Mouse (Mus musculus): ENCODE results near the gene Gm3417.
"Not testable (repeated sequence)": the region's sequence is repeated elsewhere in the genome, so short reads cannot be mapped to it uniquely, and the experiment has no call there.

Gm3417 gene

GRCm38 (mm10) chr17:14978362-14979038, at the start of gene Gm3417, which contains the start of gene 9030025P20Rik:
Gene Gm3417 (minus strand): TSS chr17:14978790.
Gene 9030025P20Rik (plus strand): TSS chr17:14978468.
- not testable (repeated sequence) for DNase-seq (ENCODE audit: low read depth, low spot score)

GRCm38 (mm10) chr17:15025513-15025912, 46.9 kb upstream of the Gm3417 start:
- DNase-seq (ENCODE audit: low read depth, low spot score), result not testable (repeated sequence)

GRCm38 (mm10) chr17:15024502-15025193, 46.1 kb upstream of the Gm3417 start:
- not testable (repeated sequence) for DNase-seq (ENCODE audit: low read depth, low spot score)

GRCm38 (mm10) chr17:15023878-15024492, 45.4 kb upstream of the Gm3417 start:
- not testable (repeated sequence) for DNase-seq (ENCODE audit: low read depth, low spot score)

GRCm38 (mm10) chr17:15021503-15022220, 43.1 kb upstream of the Gm3417 start:
- not testable (repeated sequence) for DNase-seq (ENCODE audit: low read depth, low spot score)

GRCm38 (mm10) chr17:15009706-15010413, 31.3 kb upstream of the Gm3417 start, which contains the start of gene Gm3435:
Gene Gm3435 (plus strand): TSS chr17:15010176.
- DNase-seq (ENCODE audit: low read depth, low spot score), result not testable (repeated sequence)

- DNase-seq (ENCODE audit: low read depth, low spot score), result not testable (repeated sequence)
These were observed 30.5 kb upstream of the Gm3417 start for GRCm38 (mm10) chr17:15009088-15009487.

GRCm38 (mm10) chr17:15000047-15000446, 21.5 kb upstream of the Gm3417 start:
- DNase-seq (ENCODE audit: low read depth, low spot score), result not testable (repeated sequence)

GRCm38 (mm10) chr17:14994140-14994539, 15.6 kb upstream of the Gm3417 start:
- not testable (repeated sequence) for DNase-seq (ENCODE audit: low read depth, low spot score)

GRCm38 (mm10) chr17:14993139-14993832, 14.7 kb upstream of the Gm3417 start:
- not testable (repeated sequence) for DNase-seq (ENCODE audit: low read depth, low spot score)

GRCm38 (mm10) chr17:14992522-14993138, 14.0 kb upstream of the Gm3417 start:
- DNase-seq (ENCODE audit: low read depth, low spot score), result not testable (repeated sequence)

GRCm38 (mm10) chr17:14990116-14990702, 11.6 kb upstream of the Gm3417 start:
- not testable (repeated sequence) for DNase-seq (ENCODE audit: low read depth, low spot score)

GRCm38 (mm10) chr17:14977718-14978361, 750 bp downstream of the Gm3417 start:
- not testable (repeated sequence) for DNase-seq (ENCODE audit: low read depth, low spot score)

- DNase-seq (ENCODE audit: low read depth, low spot score), result not testable (repeated sequence)
These were observed 10.1 kb downstream of the Gm3417 start for GRCm38 (mm10) chr17:14968373-14968913.

- not testable (repeated sequence) for DNase-seq (ENCODE audit: low read depth, low spot score)
These were observed 16.9 kb downstream of the Gm3417 start for GRCm38 (mm10) chr17:14961557-14962154.

- DNase-seq (ENCODE audit: low read depth, low spot score), result peak; percentile 58
These were observed 17.5 kb downstream of the Gm3417 start, which contains the start of gene Phf10 for GRCm38 (mm10) chr17:14960951-14961556. Gene Phf10 (minus strand): TSS chr17:14961273.

GRCm38 (mm10) chr17:14960520-14960919, 18.1 kb downstream of the Gm3417 start:
- peak; percentile 31 for DNase-seq (ENCODE audit: low read depth, low spot score)

GRCm38 (mm10) chr17:14959979-14960378, 18.6 kb downstream of the Gm3417 start:
- no peak for DNase-seq (ENCODE audit: low read depth, low spot score)

Data from CD4-positive helper T cell, adult 2 months (primary cell).